Mouse (Mus musculus) G1E-ER4 (cell line): Measurements from ENCODE around the gene Camsap1. TPM values are rescaled to one million over a fixed set of nuclear protein-coding genes. Genes with fewer than 3 reads are reported as not detected.

Experiments used
- GATA1 ChIP-seq: IDR thresholded peaks from one replicate; pipeline ENCODE4 v1.8.0; 2012; ENCODE audit warnings: low read length, inconsistent platforms
- polyA plus RNA-seq: library from polyadenylated mRNA; stranded (reverse); fragments of >175 nt; gene quantifications from 2 replicates; pipeline ENCODE4 v1.2.3, GENCODE M21; 2012

The Camsap1 gene
- 5.9 and 6.3 TPM in 2 replicates for polyA plus RNA-seq

DNA sequence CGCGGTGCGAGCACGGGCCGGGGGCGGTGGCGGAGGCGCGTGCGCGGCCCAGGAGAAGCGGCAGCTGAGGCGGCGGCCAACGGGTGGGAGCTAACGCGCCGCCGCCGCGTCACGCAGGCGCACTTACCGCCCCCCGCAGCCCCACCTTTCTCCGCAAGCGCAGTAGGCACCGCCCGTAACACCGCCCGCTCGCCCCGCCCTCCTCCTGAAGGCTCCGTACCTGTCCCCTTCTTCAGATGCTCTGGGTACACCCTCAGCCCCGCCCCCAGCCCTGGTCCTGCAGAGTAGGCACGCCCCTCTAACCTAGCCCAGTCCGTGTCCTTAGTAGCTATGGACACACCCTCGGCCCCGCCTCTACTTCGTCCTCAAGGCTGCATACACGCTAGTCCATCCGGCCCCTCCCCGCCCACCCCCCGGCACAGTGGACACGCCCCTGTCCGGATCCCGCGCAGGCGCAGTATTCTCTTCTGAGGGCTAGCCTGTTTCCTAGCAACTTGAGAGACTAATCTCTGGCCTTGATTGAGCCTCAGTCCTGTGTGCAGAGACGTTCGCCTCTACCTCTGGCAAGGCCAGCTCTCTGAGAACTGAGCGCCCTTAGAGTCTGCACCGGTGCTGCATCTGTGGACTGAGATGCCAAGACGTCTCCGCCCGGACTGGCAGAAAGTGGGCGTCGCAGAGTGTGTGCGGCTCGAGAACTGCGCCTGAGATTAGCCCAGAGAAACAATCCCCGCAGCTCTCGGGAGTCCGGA lies at the start of gene Camsap1:
Gene Camsap1 (minus strand): TSS at position 124 of the 749 bp plus-strand sequence.
- TF ChIP-seq GATA1: no peak

DNA sequence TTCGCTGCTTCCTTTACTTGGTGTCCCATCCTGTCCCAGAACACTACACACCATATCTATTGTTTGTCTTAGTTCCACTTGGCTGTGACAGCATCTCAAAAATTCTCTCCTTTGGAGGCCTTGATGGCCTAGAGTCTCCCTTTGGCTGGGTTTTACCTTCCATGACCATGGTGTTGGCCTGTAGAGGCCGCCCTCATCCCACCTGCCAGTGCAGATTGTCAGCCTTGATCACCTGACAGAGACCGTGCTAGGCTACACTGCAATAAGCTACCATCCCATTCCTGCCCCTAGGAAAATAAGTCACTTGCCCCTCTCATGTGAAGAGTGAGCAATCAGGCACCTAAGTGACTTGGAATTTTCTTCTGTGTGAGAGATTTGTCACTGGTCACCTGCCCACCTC lies 47.2 kb upstream of the Camsap1 start:
- no peak for TF ChIP-seq GATA1

DNA sequence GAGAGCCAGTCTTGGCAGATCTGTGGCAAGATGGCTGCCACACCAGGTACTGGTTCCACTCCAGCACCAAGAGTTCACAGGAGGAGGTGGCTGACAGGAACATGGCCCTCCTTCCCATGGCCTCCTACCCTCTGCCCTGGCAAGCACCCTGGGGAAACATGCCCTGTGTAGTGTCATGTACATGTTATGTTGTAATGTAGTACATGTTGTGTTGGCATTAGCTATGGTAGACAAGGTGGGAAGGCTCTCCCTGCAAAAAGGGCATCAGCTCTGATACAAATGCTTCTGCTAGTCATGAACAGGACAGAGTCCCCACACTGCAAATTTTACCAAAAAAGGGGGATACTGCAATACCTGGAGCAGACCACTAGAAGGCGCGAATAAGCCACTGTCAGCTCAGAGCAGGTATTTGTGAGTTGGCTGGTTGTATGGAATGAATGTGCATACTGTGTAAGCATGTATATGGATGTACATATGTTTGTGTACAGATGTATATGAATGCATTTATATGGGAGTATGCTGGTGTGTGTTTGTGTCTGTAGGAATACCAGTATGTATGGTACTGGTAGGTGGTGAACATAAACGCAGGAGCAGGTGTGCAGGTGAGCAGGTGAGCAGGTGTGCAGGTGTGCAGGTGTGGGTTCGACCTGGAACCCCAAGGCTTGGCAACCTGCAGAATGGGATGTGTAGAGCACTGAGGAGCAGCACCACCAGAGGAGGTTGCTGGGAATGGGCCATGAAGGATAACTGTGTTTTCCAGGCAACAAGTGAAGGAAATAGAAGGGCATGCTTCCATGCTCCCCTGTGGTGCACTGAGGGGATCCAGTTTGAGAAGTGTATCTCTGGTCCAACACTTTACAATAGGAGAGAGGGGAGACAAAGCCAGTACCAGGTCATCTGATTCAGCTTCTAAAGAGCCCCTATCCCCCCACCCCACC lies 41.3 kb upstream of the Camsap1 start:
- no peak for TF ChIP-seq GATA1

DNA sequence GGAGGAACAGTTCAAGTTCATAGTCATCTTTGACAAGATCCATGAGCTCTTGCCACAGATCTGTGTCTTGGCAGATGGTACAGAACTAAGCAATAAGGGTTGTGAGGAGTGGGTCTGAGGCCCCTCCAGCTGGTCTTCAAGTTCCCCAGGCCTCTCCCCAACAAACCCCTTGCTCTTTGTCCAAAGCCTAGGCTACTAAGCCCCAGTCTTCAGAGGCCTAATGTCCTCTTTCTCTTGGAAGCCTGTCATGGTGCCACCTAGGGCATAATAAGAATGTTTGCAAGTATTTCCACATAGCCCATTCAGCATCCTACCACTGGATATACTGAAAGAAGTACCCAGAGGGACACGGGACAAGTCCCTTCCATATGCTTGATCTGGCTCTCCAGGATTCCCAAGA lies 39.5 kb upstream of the Camsap1 start:
- no peak for TF ChIP-seq GATA1

DNA sequence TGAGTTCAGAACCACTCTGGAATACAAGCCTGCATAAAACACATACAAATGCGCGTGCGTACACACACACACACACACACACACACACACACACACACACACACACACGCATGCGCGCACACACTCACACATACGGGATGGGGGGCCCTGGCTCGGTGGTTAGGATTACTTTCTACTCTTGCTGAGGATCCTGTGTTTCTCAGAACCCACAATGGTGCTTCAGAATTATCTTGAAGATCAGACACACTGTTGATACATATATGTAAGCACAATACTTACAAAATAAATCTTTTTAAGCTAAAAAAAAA lies 39.1 kb upstream of the Camsap1 start:
- no peak for TF ChIP-seq GATA1

DNA sequence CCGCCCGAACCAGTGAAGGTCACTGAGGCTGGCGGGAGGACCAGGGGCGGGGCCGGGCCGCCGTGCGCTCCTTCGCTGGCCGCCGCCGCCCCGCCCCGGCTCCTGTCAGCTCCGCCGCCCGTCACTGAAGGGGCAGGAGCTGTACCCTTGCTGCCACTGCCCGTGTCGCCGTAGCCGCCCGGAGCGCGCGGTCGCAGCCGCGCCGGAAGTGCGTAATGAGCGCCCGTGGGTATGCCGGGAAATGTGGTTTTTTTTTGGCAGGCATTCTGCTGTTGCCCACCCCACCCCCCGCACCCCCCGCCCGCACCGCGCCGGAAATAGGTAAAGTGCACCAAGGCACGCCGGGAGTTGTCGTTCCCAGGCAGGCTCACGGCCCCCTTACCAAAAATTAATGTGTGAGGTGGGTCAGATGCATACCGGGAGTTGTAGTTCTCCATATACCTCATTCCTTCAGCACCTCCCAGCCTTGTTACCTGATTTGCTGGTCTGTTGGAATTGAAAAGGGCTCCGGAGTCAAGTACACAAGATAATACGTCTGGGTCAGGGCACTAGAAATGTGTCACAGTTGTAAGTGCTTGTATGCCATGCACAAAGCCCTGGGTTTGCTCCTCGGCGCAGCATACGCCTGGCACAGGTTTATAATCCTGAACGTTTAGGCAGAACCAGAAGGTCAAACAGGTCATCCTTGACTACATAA lies 38.6 kb upstream of the Camsap1 start, which contains the start of gene Ubac1:
Gene Ubac1 (minus strand): TSS at position 187 of the 697 bp plus-strand sequence.
- no peak for TF ChIP-seq GATA1

DNA sequence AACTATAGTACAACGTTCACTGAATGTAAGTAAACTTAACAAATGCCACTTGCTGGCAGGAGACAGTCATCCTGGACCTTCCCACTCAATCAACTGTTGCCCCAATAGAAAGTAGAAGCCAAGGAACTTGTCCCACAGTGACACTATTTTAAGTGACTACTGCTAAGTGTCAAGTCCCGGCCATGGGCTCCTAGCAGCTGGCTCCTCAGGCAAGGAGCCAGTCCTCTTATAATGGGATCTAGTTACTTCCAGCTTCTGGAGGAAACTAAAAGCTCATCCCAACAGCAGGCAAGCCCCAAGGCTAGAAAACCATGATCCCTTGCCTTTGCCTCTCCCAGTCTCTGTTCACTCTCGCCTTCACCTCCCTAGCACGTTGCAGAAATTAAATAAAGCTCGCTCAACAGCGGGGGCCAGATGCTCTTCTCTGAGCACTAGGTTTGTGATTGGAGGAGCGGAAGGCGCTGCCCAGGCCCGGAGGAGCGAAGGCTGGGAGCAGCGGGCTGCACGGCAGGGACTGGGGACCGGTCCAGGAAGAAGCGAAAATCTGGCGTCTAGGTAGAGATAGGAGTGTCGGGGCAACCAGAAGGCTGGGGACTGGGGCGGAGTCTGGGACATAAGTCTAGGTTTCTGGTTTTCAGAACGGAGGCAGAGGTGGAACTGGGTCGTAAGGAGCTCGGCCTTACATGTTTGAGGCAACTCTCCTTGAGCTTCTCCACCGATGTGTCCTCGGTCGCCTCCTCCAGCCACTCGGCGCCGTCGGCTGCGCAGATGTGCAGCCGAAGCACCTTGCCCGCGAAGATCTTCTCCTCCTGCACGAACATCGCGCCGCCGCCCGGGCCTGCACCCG lies 37.9 kb upstream of the Camsap1 start:
- no peak for TF ChIP-seq GATA1

DNA sequence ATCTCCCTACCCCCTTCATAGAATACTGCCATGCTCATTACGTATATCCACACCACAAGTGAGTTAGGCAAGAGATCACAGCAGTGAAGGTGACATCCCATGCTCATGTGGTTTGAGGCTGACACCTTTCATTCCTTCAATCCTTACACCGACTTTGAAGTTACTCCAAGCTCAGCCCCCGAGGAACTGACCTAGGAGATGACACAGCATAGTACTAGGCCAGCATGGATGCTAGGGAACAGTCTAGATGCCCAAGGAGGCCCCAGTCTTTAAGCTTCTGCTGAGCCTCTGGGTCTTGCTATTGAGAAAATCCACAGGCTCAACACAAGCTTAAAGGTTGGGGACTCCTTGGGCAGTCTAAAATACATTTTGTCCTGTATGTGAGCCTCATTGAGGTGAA lies 36.8 kb upstream of the Camsap1 start:
- TF ChIP-seq GATA1: no peak

DNA sequence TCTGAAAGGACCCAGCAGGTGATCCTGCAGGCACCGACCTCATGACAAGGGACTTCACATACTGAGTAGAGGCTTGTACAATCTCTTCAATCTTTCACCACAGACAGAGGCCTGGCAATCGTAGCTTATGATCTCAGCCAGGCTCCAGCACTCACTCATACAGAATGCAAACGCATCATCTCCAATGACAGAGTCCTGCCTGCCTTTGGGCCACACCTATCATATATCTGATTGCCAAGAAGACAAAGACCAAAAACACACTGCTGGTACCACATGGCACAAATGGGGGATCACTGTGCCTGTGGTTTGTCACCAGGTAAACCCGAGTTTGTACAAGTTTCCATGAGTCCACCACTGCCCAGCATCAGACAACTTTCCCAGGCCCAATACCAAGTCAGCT lies 34.2 kb upstream of the Camsap1 start:
- TF ChIP-seq GATA1: no peak

DNA sequence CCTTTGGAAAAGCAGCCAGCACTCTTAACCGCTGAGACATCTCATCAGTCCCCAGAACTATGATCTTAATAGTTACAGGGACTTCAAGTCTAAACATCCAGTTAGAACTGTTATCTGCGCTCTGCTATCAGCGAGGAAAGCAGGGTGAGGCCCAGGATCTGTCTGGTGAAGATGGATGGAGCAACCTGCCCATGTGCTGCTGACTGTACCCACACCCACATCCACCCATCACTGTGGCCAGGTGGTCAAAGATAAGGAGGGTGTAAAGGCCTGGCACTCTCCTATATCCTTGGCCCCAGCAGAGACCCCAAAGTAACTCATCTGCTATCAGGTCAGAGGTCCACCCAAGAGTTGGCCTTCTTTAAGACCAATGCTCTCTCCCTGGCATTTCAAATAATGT lies 30.6 kb upstream of the Camsap1 start:
- TF ChIP-seq GATA1: peak; percentile 70

DNA sequence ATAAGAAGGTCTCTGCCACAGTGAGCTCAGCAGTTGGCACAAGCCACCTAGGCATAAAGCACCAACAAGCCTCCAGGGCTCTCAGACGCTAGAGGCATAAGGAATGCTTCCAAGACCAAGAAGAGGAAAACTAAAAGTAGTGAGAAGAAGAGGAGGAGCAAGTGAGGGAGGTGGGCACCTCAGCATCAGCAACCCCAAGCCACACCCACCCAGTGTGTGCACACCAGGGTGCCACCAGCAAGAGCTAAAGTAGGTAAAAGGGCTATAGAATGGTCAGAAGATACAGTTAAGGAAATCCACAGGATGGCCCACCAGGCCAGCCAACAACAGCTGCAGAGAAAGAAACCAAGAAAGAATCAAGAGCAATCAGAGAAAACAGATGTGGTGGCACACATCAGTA lies 28.3 kb upstream of the Camsap1 start:
- no peak for TF ChIP-seq GATA1

DNA sequence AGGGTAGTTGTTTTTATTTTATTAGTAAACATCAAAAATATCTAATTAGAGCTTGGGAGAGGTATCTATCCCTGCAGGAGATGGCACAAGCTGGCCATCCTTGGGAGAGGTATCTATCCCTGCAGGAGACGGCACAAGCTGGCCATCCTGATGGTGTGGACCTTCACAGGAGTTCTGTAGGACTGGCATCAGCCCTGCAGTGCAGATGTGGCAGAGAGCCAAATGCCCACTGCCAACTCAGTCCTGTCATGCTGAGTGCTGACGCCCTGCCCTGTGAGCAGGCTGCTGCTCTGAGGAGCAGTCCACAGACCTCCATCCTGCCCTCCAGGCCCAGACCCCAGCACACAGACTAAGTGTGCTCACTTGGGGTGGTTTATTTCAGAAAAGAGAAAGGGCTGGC lies 18.9 kb upstream of the Camsap1 start:
- no peak for TF ChIP-seq GATA1

DNA sequence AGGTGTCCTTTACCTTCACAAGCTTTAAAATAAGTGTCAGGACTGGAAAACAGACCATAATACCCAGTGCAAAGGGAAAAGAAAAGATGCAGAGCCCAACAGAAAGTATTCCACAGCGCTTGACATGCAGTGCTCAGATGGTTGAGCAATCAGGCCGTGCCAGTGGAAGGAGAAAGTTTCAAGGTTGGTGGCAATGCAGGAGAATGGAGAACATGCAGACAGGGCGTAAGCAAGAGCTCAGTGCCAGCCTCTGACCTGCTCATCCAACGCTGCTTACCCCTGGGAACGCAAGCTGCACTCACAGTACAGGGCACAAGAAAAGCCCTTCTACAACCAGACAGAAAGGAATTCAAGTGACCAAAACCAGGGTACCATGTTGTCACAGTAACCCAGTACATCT lies 18.1 kb upstream of the Camsap1 start:
- no peak for TF ChIP-seq GATA1

DNA sequence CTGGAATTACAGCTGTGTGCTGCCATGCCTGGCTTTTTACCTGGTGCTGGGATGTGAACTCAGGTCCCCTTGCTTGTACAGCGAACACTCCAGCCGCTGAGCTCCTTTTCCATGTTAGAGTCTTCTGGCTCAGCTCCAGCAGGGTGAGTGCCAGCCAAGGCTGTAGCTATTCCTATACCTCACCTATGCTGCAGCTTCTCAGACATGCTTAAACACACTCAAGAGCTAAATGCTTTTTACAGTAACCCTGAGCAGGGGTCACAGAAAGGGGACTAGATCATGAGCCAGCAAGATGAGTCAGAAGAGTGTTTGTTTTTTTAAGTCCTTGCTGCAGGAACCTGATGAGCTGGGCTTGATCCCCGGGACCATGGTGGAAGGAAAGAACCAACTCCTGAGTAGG lies 14.6 kb upstream of the Camsap1 start:
- TF ChIP-seq GATA1: no peak

DNA sequence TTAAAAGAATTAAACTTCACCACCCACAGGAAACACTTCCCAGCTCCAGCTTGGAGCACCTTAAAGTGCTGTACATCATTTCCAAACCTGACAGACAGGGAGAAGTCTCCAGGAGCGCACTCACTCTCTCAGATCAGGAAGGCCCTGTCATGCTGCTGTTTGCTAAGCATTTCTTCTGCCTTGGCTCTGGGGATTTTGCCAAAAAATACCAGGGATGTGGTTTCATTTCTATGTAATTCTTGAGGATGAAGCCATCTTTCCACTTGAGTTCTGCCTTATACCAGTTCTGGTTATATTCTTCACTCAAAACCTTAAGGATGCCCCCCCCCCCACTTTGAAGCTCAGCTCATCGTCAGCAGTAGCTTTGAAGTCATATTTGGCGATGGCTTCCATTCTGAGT lies 11.7 kb upstream of the Camsap1 start:
- no peak for TF ChIP-seq GATA1
